Mouse (Mus musculus) effector memory CD4-positive, alpha-beta T cell, adult 7 months (primary cell): Measurements from ENCODE around the gene Gm49416. TPM values are rescaled to one million over a fixed set of nuclear protein-coding genes. Genes with fewer than 3 reads are reported as not detected.

Source experiments
- polyA plus RNA-seq: library from polyadenylated mRNA; unstranded; fragments of 100-300 nt; shearing (Covaris generic); gene quantifications from one replicate; pipeline ENCODE4 v1.2.1, GENCODE M21; 2017

Gm49416 gene
- not detected for polyA plus RNA-seq

GRCm38 (mm10) chr19:8888511-8889385 lies at the start of gene Gm49416, which contains the start of gene 1810009A15Rik:
Gm49416 (plus strand) TSS chr19:8888926.
1810009A15Rik (plus strand) TSS chr19:8888853.

GRCm38 (mm10) chr19:8839103-8839907 lies 49.4 kb upstream of the Gm49416 start, which contains the start of gene Gng3:
Gng3 (minus strand) TSS chr19:8839194.

GRCm38 (mm10) chr19:8850402-8850901 lies 38.3 kb upstream of the Gm49416 start, which contains the start of gene Lrrn4cl:
Lrrn4cl (plus strand) TSS chr19:8850768.

GRCm38 (mm10) chr19:8871267-8872186 lies 17.2 kb upstream of the Gm49416 start, which contains the start of gene Ubxn1:
Ubxn1 (plus strand) TSS chr19:8871496.

GRCm38 (mm10) chr19:8880311-8881033 lies 8.3 kb upstream of the Gm49416 start, which contains the start of gene Uqcc3:
Uqcc3 (minus strand) TSS chr19:8880923.

GRCm38 (mm10) chr19:8883616-8884015 lies 5.1 kb upstream of the Gm49416 start, which contains the start of the genes Lbhd1 and Gm49403:
Lbhd1 (plus strand) TSS chr19:8883732.
Gm49403 (plus strand) TSS chr19:8883930.

GRCm38 (mm10) chr19:8892829-8893766 lies 4.4 kb downstream of the Gm49416 start, which contains the start of gene Ints5:
Ints5 (plus strand) TSS chr19:8893005.

GRCm38 (mm10) chr19:8897865-8898495 lies 9.3 kb downstream of the Gm49416 start, which contains the start of gene Ganab:
Ganab (plus strand) TSS chr19:8898071.

GRCm38 (mm10) chr19:8920073-8920736 lies 31.5 kb downstream of the Gm49416 start, which contains the start of gene B3gat3:
B3gat3 (plus strand) TSS chr19:8920374.

GRCm38 (mm10) chr19:8929224-8930088 lies 40.7 kb downstream of the Gm49416 start, which contains the start of the genes Rom1 and Eml3:
Rom1 (minus strand) TSS chr19:8929356.
Eml3 (plus strand) TSS chr19:8929552.

GRCm38 (mm10) chr19:8941515-8942217 lies 52.9 kb downstream of the Gm49416 start, which contains the start of gene Mta2:
Mta2 (plus strand) TSS chr19:8941875.

Other genes with a start within 250 kb of the Gm49416 start
- not detected for gene Chrm1, start 225.1 kb upstream of the Gm49416 start, polyA plus RNA-seq
- gene Slc3a2, start 165.6 kb upstream of the Gm49416 start, polyA plus RNA-seq, result 497 TPM
- 105 TPM for gene Wdr74, start 153.1 kb upstream of the Gm49416 start, polyA plus RNA-seq
- gene 1700092M07Rik, start 148.2 kb upstream of the Gm49416 start, polyA plus RNA-seq, result 1.5 TPM
- 223 TPM for gene Stx5a, start 147.5 kb upstream of the Gm49416 start, polyA plus RNA-seq
- 365 TPM for gene Nxf1, start 131.9 kb upstream of the Gm49416 start, polyA plus RNA-seq
- 38.6 TPM for gene Tmem223, start 117.9 kb upstream of the Gm49416 start, polyA plus RNA-seq
- 172 TPM for gene Tmem179b, start 114.5 kb upstream of the Gm49416 start, polyA plus RNA-seq
- 8.1 TPM for gene Taf6l, start 102.5 kb upstream of the Gm49416 start, polyA plus RNA-seq
- 68.3 TPM for gene Polr2g, start 90.3 kb upstream of the Gm49416 start, polyA plus RNA-seq
- gene Zbtb3, start 86.4 kb upstream of the Gm49416 start, polyA plus RNA-seq, result 0.18 TPM
- gene Ttc9c, start 69.6 kb upstream of the Gm49416 start, polyA plus RNA-seq, result 31.0 TPM
- gene Hnrnpul2, start 68.9 kb upstream of the Gm49416 start, polyA plus RNA-seq, result 7.6 TPM
- gene AC129217.1, start 59.2 kb upstream of the Gm49416 start, polyA plus RNA-seq, result not detected
- 85.2 TPM for gene Bscl2, start 51.5 kb upstream of the Gm49416 start, polyA plus RNA-seq
- 0.49 TPM for gene Gng3, start 49.7 kb upstream of the Gm49416 start, polyA plus RNA-seq
- gene Lrrn4cl, start 38.2 kb upstream of the Gm49416 start, polyA plus RNA-seq, result not detected
- gene Ubxn1, start 17.4 kb upstream of the Gm49416 start, polyA plus RNA-seq, result 133 TPM
- gene Uqcc3, start 8.0 kb upstream of the Gm49416 start, polyA plus RNA-seq, result 30.0 TPM
- 40.0 TPM for gene Lbhd1, start 5.2 kb upstream of the Gm49416 start, polyA plus RNA-seq
- gene Gm49403, start 5.0 kb upstream of the Gm49416 start, polyA plus RNA-seq, result not detected
- gene 1810009A15Rik, start 73 bp upstream of the Gm49416 start, polyA plus RNA-seq, result 32.1 TPM
- gene Ints5, start 4.1 kb downstream of the Gm49416 start, polyA plus RNA-seq, result 34.6 TPM
- gene Ganab, start 9.1 kb downstream of the Gm49416 start, polyA plus RNA-seq, result 91.0 TPM
- gene B3gat3, start 31.4 kb downstream of the Gm49416 start, polyA plus RNA-seq, result 57.0 TPM
- gene Rom1, start 40.4 kb downstream of the Gm49416 start, polyA plus RNA-seq, result 4.5 TPM
- 74.5 TPM for gene Eml3, start 40.6 kb downstream of the Gm49416 start, polyA plus RNA-seq
- gene Mta2, start 52.9 kb downstream of the Gm49416 start, polyA plus RNA-seq, result 211 TPM
- gene Tut1, start 64.9 kb downstream of the Gm49416 start, polyA plus RNA-seq, result 55.0 TPM
- gene Eef1g, start 78.1 kb downstream of the Gm49416 start, polyA plus RNA-seq, result 259 TPM
- gene Ahnak, start 100.4 kb downstream of the Gm49416 start, polyA plus RNA-seq, result 193 TPM
- not detected for gene Scgb1a1, start 199.0 kb downstream of the Gm49416 start, polyA plus RNA-seq
- gene Asrgl1, start 246.7 kb downstream of the Gm49416 start, polyA plus RNA-seq, result 29.7 TPM